Comparison of ENCODE assay signal across 10 mouse cellular contexts in the genomic region with DNA sequence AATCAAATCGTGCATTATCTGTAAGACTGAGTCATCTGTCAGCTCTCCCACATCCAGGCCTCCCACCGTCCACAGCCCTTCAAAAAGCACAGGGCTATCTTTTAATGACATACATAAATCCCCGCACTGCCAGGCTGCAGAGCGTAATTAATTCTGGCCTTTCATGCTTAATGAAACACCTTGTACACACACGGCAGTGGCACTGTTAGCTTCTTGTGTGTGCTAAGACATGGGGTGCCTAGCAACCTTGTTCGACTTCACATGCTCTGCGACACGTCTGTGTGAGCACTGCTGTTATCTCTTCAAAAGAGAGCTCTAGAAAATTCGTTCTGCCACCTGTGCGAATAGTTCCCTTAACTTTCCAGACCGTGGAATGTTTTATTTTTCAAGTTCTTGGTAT.
DNase-seq lines count a peak whose midpoint lies in the region; ATAC-seq and TF ChIP-seq lines count a peak whose summit lies in the region.
"Had no signal": no experiment of that assay in that cellular context is flagged by ENCODE, and none has a peak within 500 bp of the region (broad histone marks: within the 10 kb centered on the region; RNA-seq: fewer than 3 reads in every experiment).

No protein-coding gene starts in this region.

- H3K27me3 ChIP-seq in heart, embryonic 15.5 days: no peaks in the 10 kb centered on the region
- no peaks in the 10 kb centered on the region for H3K27me3 ChIP-seq in forebrain, postnatal 0 days (ENCODE audit: insufficient read depth, low read length)
- no peaks in the 10 kb centered on the region for H3K27me3 ChIP-seq in midbrain, embryonic 16.5 days (ENCODE audit: control insufficient read depth, insufficient read depth, low read depth, low read length)
- H3K27me3 ChIP-seq: CH12.LX; megakaryocyte, embryonic 14.5 days had no signal

- WGBS in heart, embryonic 15.5 days: 26% methylated on average over 11 of the region's 11 CpGs
- 23% methylated on average over 11 of the region's 11 CpGs for WGBS in forebrain, postnatal 0 days
- 28% methylated on average over 11 of the region's 11 CpGs for WGBS in midbrain, embryonic 16.5 days

- peak overlapping the region; percentile 21 for H3K9ac ChIP-seq in heart, embryonic 15.5 days
- peak overlapping the region; percentile 28 for H3K9ac ChIP-seq in forebrain, postnatal 0 days
- H3K9ac ChIP-seq in midbrain, embryonic 16.5 days (ENCODE audit: low read depth, low read length): no peak overlapping the region
- H3K9ac ChIP-seq: liver, embryonic 13.5 days had no signal

- no peak for DNase-seq in heart, postnatal 4 days
- DNase-seq in embryo, embryonic 10.5 days (ENCODE audit: low spot score): peak; percentile 40
- DNase-seq in forebrain, postnatal 0 days: peak; percentile 57
- DNase-seq in testis, postnatal 14 days (ENCODE audit: low spot score): no peak
- DNase-seq: liver, embryonic 13.5 days had no signal

- no peak for TF ChIP-seq CTCF in forebrain, postnatal 0 days (IDR thresholded peaks at IDR 0.05; ENCODE audit: low read depth)

- no peaks in the 10 kb centered on the region; the same call in 1 of the 2 replicates for H3K36me3 ChIP-seq in heart, embryonic 15.5 days
- 0 out of 2 replicates have a peak, but pooled peaks cover 3% of the 10 kb centered on the region for H3K36me3 ChIP-seq in forebrain, postnatal 0 days (ENCODE audit: insufficient read depth)
- no peaks in the 10 kb centered on the region for H3K36me3 ChIP-seq in midbrain, embryonic 16.5 days (ENCODE audit: control insufficient read depth, insufficient read depth, low read length)
- H3K36me3 ChIP-seq: liver, embryonic 13.5 days had no signal

- ATAC-seq in heart, embryonic 15.5 days (replicated peaks; ENCODE audit: insufficient number of reproducible peaks, insufficient read depth, low FRiP score, low read depth): no peak
- ATAC-seq in forebrain, postnatal 0 days: peak; percentile 34; the same call in 1 of the 2 replicates
- peak; percentile 47; the same call in 1 of the 2 replicates for ATAC-seq in midbrain, embryonic 16.5 days
- ATAC-seq in activated CD4-positive, CD25-positive, alpha-beta regulatory T cell, adult 4 months: no peak

- H3K4me1 ChIP-seq in heart, embryonic 15.5 days (replicated peaks): peaks cover 16% of the 10 kb centered on the region
- H3K4me1 ChIP-seq in forebrain, postnatal 0 days (ENCODE audit: insufficient read depth): 0 out of 2 replicates have a peak, but pooled peaks cover 11% of the 10 kb centered on the region
- H3K4me1 ChIP-seq in midbrain, embryonic 16.5 days (ENCODE audit: control insufficient read depth, insufficient read depth, low read length): peaks cover 16% of the 10 kb centered on the region

- peak overlapping the region; percentile 64 for H3K4me3 ChIP-seq in heart, embryonic 15.5 days
- peak overlapping the region; percentile 20 for H3K4me3 ChIP-seq in forebrain, postnatal 0 days (ENCODE audit: low read depth, low read length)
- no peak overlapping the region for H3K4me3 ChIP-seq in midbrain, embryonic 16.5 days (ENCODE audit: low read depth, low read length)
- H3K4me3 ChIP-seq: liver, embryonic 13.5 days; megakaryocyte, embryonic 14.5 days had no signal

- H3K4me2 ChIP-seq in heart, embryonic 15.5 days: peak overlapping the region; percentile 55
- H3K4me2 ChIP-seq in forebrain, postnatal 0 days (ENCODE audit: low read depth): peak overlapping the region; percentile 35
- H3K4me2 ChIP-seq in midbrain, embryonic 16.5 days (ENCODE audit: low read length): peak overlapping the region; percentile 49

- no peaks in the 10 kb centered on the region for H3K9me3 ChIP-seq in heart, embryonic 15.5 days (replicated peaks)
- no peaks in the 10 kb centered on the region for H3K9me3 ChIP-seq in forebrain, postnatal 0 days (ENCODE audit: low read length)
- no peaks in the 10 kb centered on the region for H3K9me3 ChIP-seq in midbrain, embryonic 16.5 days (replicated peaks; ENCODE audit: control insufficient read depth, low read length, poor library complexity, severe bottlenecking)
- H3K9me3 ChIP-seq: liver, embryonic 13.5 days; megakaryocyte, embryonic 14.5 days had no signal

- H3K27ac ChIP-seq in heart, embryonic 15.5 days: peak overlapping the region; percentile 58
- H3K27ac ChIP-seq in forebrain, postnatal 0 days (ENCODE audit: low read depth, low read length): no peak overlapping the region
- H3K27ac ChIP-seq in midbrain, embryonic 16.5 days (ENCODE audit: low read length): peak overlapping the region; percentile 30; the same call in 1 of the 2 replicates
- H3K27ac ChIP-seq: liver, embryonic 13.5 days had no signal

Comparison
In these comparisons a context has a peak if more than half of its experiments do, and no peak if none do; other contexts are left out.
1. ATAC-seq: peak in forebrain, postnatal 0 days (single experiment) and midbrain, embryonic 16.5 days (single experiment); none in heart, embryonic 15.5 days (single experiment) and activated CD4-positive, CD25-positive, alpha-beta regulatory T cell, adult 4 months (single experiment).
2. DNase-seq: peak in embryo, embryonic 10.5 days (single experiment) and forebrain, postnatal 0 days (single experiment); none in heart, postnatal 4 days (single experiment) and testis, postnatal 14 days (single experiment).
3. Peak in every context shown above with its lines, with median percentiles within 50 percentile points of each other: H3K4me2 ChIP-seq.